In the genomic region with DNA sequence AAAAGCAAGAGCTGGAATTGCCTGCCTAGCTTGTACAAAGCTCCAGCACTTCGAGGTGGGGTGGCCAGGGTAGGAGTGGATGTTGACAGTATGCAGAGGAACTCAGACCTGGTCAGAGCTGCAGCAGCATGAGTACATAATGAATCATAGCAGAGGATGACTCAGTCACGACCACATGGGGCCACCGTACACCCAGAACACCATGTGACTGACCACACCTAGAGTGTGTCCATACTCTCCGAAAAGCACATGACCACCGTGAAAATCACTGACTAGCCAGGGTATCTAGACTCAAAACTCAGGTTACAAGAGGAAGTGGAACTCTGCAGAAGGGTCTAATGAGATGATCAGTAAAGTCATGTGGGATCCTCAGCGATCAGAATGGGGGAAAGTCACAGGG, we compare ENCODE assay signal across 13 mouse cellular contexts. TPM values are rescaled to one million over a fixed set of nuclear protein-coding genes. Genes with fewer than 3 reads are reported as not detected.
DNase-seq lines count a peak whose midpoint lies in the region; ATAC-seq and TF ChIP-seq lines count a peak whose summit lies in the region.
"Had no signal": no experiment of that assay in that cellular context is flagged by ENCODE, and none has a peak within 500 bp of the region (broad histone marks: within the 10 kb centered on the region; RNA-seq: fewer than 3 reads in every experiment).

No protein-coding gene starts in this region.

- CTCF ChIA-PET in Patski (lab: Charles Lee) = interaction anchor here (1.1 to 1.9 kb wide), 2 partner anchors 12 to 25 kb away, joined by 3 to 10 read pairs; no protein-coding TSS in a partner anchor

- peaks cover 51% of the 10 kb centered on the region for H3K36me3 ChIP-seq in liver, postnatal 0 days (replicated peaks; ENCODE audit: insufficient read depth, low read length)
- peaks cover 57% of the 10 kb centered on the region for H3K36me3 ChIP-seq in stomach, embryonic 14.5 days (ENCODE audit: control insufficient read depth, insufficient read depth, low read length)
- H3K36me3 ChIP-seq in forebrain, embryonic 16.5 days (ENCODE audit: control insufficient read depth, insufficient read depth) = peaks cover 2% of the 10 kb centered on the region

- no peak overlapping the region for H3K4me3 ChIP-seq in liver, postnatal 0 days (ENCODE audit: low read depth, low read length)
- no peak overlapping the region for H3K4me3 ChIP-seq in stomach, embryonic 14.5 days (ENCODE audit: low read depth, low read length)
- no peak overlapping the region for H3K4me3 ChIP-seq in forebrain, embryonic 16.5 days (replicated peaks; ENCODE audit: low read length)
- H3K4me3 ChIP-seq: embryonic facial prominence, embryonic 15.5 days; hindbrain, embryonic 15.5 days; lung, embryonic 15.5 days had no signal

- H3K4me2 ChIP-seq in liver, postnatal 0 days (ENCODE audit: low read depth, low read length) = no peak overlapping the region
- no peak overlapping the region for H3K4me2 ChIP-seq in stomach, embryonic 14.5 days (replicated peaks; ENCODE audit: low read depth, low read length)
- H3K4me2 ChIP-seq in forebrain, embryonic 16.5 days (ENCODE audit: low read length) = no peak overlapping the region
- H3K4me2 ChIP-seq: embryonic facial prominence, embryonic 15.5 days; hindbrain, embryonic 15.5 days; lung, embryonic 15.5 days had no signal

- DNase-seq in liver, postnatal 0 days = peak; percentile 21
- DNase-seq in liver (no peak), Patski (ENCODE audit: low read depth, low spot score) (peak; percentile 73)
- DNase-seq in fibroblast of lung, adult 2 months (ENCODE audit: low read depth) = peak; percentile 91
- DNase-seq in cerebellum, postnatal 14 days = no peak
- no peak for DNase-seq in cerebellum, adult 9-11 months
- DNase-seq: cerebellum, adult 8-10 months; thymus, postnatal 36 days had no signal

- no peak for TF ChIP-seq EP300 in liver, postnatal 0 days (IDR thresholded peaks at IDR 0.05; ENCODE audit: low read depth)

- no peaks in the 10 kb centered on the region for H3K9me3 ChIP-seq in liver, postnatal 0 days (ENCODE audit: low read length)
- H3K9me3 ChIP-seq in stomach, embryonic 14.5 days (ENCODE audit: control insufficient read depth, low read depth, low read length) = no peaks in the 10 kb centered on the region
- H3K9me3 ChIP-seq in forebrain, embryonic 16.5 days (ENCODE audit: control insufficient read depth, low read length) = no peaks in the 10 kb centered on the region
- H3K9me3 ChIP-seq: embryonic facial prominence, embryonic 15.5 days; hindbrain, embryonic 15.5 days; lung, embryonic 15.5 days had no signal

- no peak overlapping the region for H3K27ac ChIP-seq in liver, postnatal 0 days (ENCODE audit: low read depth)
- H3K27ac ChIP-seq in stomach, embryonic 14.5 days (ENCODE audit: low read length) = no peak overlapping the region
- H3K27ac ChIP-seq in forebrain, embryonic 16.5 days (ENCODE audit: low read length) = no peak overlapping the region
- H3K27ac ChIP-seq: embryonic facial prominence, embryonic 15.5 days; hindbrain, embryonic 15.5 days; lung, embryonic 15.5 days had no signal

- peak; percentile 37; the same call in 1 of the 2 replicates for ATAC-seq in liver, postnatal 0 days
- peak; percentile 86 for ATAC-seq in Patski
- ATAC-seq in stomach, embryonic 14.5 days (ENCODE audit: insufficient number of reproducible peaks, insufficient read depth, low FRiP score, low read depth) = peak; percentile 83
- no peak for ATAC-seq in forebrain, embryonic 16.5 days

- POLR2A ChIA-PET in Patski (lab: Charles Lee) = no interaction called here

- no peak overlapping the region for H3K9ac ChIP-seq in liver, postnatal 0 days (replicated peaks)
- no peak overlapping the region for H3K9ac ChIP-seq in stomach, embryonic 14.5 days (replicated peaks; ENCODE audit: low read depth, low read length)
- H3K9ac ChIP-seq in forebrain, embryonic 16.5 days (replicated peaks; ENCODE audit: low read depth, low read length) = no peak overlapping the region
- H3K9ac ChIP-seq: embryonic facial prominence, embryonic 15.5 days; hindbrain, embryonic 15.5 days; lung, embryonic 15.5 days had no signal

- no peak for TF ChIP-seq CTCF in liver, postnatal 0 days (IDR thresholded peaks at IDR 0.05; ENCODE audit: low read depth)
- TF ChIP-seq CTCF in Patski (IDR thresholded peaks at IDR 0.05) = no peak

- peaks cover 27% of the 10 kb centered on the region for H3K4me1 ChIP-seq in liver, postnatal 0 days (ENCODE audit: insufficient read depth)
- H3K4me1 ChIP-seq in stomach, embryonic 14.5 days (ENCODE audit: control insufficient read depth, insufficient read depth, low read length) = peaks cover 16% of the 10 kb centered on the region
- H3K4me1 ChIP-seq in forebrain, embryonic 16.5 days (replicated peaks; ENCODE audit: control insufficient read depth, insufficient read depth, low read length) = peaks cover 8% of the 10 kb centered on the region

- in situ Hi-C loops in Patski (cut with MboI; ENCODE audit: low pct_unique_long_range_greater_than_20kb) = loop anchor here (25.0 kb wide), 1 partner anchor 1053 kb away; a partner anchor contains a TSS

- H3K27me3 ChIP-seq in liver, postnatal 0 days (ENCODE audit: insufficient read depth, low read length) = no peaks in the 10 kb centered on the region
- H3K27me3 ChIP-seq in Patski = no peaks in the 10 kb centered on the region
- H3K27me3 ChIP-seq in stomach, embryonic 14.5 days (ENCODE audit: control insufficient read depth, insufficient read depth, low read length) = no peaks in the 10 kb centered on the region
- H3K27me3 ChIP-seq in forebrain, embryonic 16.5 days (replicated peaks; ENCODE audit: control insufficient read depth, insufficient read depth, low read length) = no peaks in the 10 kb centered on the region
- H3K27me3 ChIP-seq: embryonic facial prominence, embryonic 15.5 days; hindbrain, embryonic 15.5 days; lung, embryonic 15.5 days had no signal

- WGBS in liver, postnatal 0 days (ENCODE audit: insufficient replicate concordance) = 57% methylated on average over 6 of the region's 6 CpGs
- WGBS in stomach, embryonic 14.5 days = 72% methylated on average over 6 of the region's 6 CpGs
- 92% methylated on average over 6 of the region's 6 CpGs for WGBS in forebrain, embryonic 16.5 days

RNA-seq across cellular contexts. Expression of a gene that starts 7.8 kb away (rescaled TPM):
- polyA plus RNA-seq in liver, postnatal 0 days (2015; fragmentation: Nextera tagmentation; extraction: Ambion mirVana) = 55.2 and 55.7 TPM in 2 replicates
- polyA plus RNA-seq in Patski (2021) = 292 TPM
- polyA plus RNA-seq in stomach, embryonic 14.5 days (2014; fragmentation: Nextera tagmentation; extraction: Ambion mirVana) = 165 and 181 TPM in 2 replicates
- 41.0 and 45.7 TPM in 2 replicates for polyA plus RNA-seq in forebrain, embryonic 16.5 days (2015; fragmentation: Nextera tagmentation; extraction: Ambion mirVana)

RNA-seq across cellular contexts. Expression of a gene that starts 29.0 kb away (rescaled TPM):
- polyA plus RNA-seq in liver, postnatal 0 days (2015; fragmentation: Nextera tagmentation; extraction: Ambion mirVana) = 44.0 and 46.2 TPM in 2 replicates
- polyA plus RNA-seq in Patski (2021) = 80.1 TPM
- 79.4 and 85.5 TPM in 2 replicates for polyA plus RNA-seq in stomach, embryonic 14.5 days (2014; fragmentation: Nextera tagmentation; extraction: Ambion mirVana)
- polyA plus RNA-seq in forebrain, embryonic 16.5 days (2015; fragmentation: Nextera tagmentation; extraction: Ambion mirVana) = 105 and 113 TPM in 2 replicates

RNA-seq across cellular contexts. Expression of a gene that starts 29.1 kb away (rescaled TPM):
- polyA plus RNA-seq in liver, postnatal 0 days (2015; fragmentation: Nextera tagmentation; extraction: Ambion mirVana) = 2.0 and 2.2 TPM in 2 replicates
- polyA plus RNA-seq in Patski (2021) = 13.7 TPM
- polyA plus RNA-seq in stomach, embryonic 14.5 days (2014; fragmentation: Nextera tagmentation; extraction: Ambion mirVana) = 5.3 and 6.1 TPM in 2 replicates
- polyA plus RNA-seq in forebrain, embryonic 16.5 days (2015; fragmentation: Nextera tagmentation; extraction: Ambion mirVana) = 10.0 and 13.9 TPM in 2 replicates

RNA-seq across cellular contexts. Expression of a gene that starts 42.7 kb away (rescaled TPM):
- polyA plus RNA-seq in liver, postnatal 0 days (2015; fragmentation: Nextera tagmentation; extraction: Ambion mirVana) = 57.9 and 71.0 TPM in 2 replicates
- polyA plus RNA-seq in Patski (2021) = 96.0 TPM
- 65.1 and 67.3 TPM in 2 replicates for polyA plus RNA-seq in stomach, embryonic 14.5 days (2014; fragmentation: Nextera tagmentation; extraction: Ambion mirVana)
- polyA plus RNA-seq in forebrain, embryonic 16.5 days (2015; fragmentation: Nextera tagmentation; extraction: Ambion mirVana) = 74.9 and 78.9 TPM in 2 replicates

RNA-seq across cellular contexts. Expression of a gene that starts 47.2 kb away (rescaled TPM):
- polyA plus RNA-seq in liver, postnatal 0 days (2015; fragmentation: Nextera tagmentation; extraction: Ambion mirVana) = 1.4 and 1.8 TPM in 2 replicates
- 0.09 TPM for polyA plus RNA-seq in Patski (2021)
- 11.9 and 12.2 TPM in 2 replicates for polyA plus RNA-seq in stomach, embryonic 14.5 days (2014; fragmentation: Nextera tagmentation; extraction: Ambion mirVana)
- 0.21 and 0.22 TPM in 2 replicates for polyA plus RNA-seq in forebrain, embryonic 16.5 days (2015; fragmentation: Nextera tagmentation; extraction: Ambion mirVana)

Comparison
In these comparisons a context has a peak if more than half of its experiments do, and no peak if none do; other contexts are left out.
1. DNase-seq: peak in liver, postnatal 0 days (single experiment), Patski (single experiment) and fibroblast of lung, adult 2 months (single experiment); none in liver (single experiment), cerebellum, postnatal 14 days (0 of 2) and cerebellum, adult 9-11 months (single experiment).